Mouse (Mus musculus): ENCODE data around the gene Actrt3.
"Not testable (repeated sequence)": the region's sequence is repeated elsewhere in the genome, so short reads cannot be mapped to it uniquely, and the experiment has no call there.

Actrt3 gene

DNA sequence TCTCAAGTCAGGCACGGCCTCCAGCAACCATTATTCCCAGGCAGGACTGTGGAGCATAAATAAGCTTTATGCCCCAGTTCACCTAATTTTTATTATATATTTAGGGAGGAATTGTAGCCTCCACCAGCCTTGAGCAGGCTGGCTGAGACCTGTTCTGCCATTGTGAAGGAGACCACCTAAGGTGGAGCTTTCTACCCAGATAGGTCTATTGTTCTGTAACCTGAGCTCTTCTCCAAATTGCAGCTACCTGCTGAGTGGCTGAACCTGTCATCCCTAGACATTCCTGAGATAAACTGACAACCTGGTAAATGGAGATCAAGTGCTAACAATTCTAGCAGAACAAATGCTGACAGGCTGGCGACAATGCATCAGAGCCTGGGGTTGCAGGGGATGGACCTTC, 33.4 kb downstream of the Actrt3 start:
- not testable (repeated sequence) for DNase-seq

DNA sequence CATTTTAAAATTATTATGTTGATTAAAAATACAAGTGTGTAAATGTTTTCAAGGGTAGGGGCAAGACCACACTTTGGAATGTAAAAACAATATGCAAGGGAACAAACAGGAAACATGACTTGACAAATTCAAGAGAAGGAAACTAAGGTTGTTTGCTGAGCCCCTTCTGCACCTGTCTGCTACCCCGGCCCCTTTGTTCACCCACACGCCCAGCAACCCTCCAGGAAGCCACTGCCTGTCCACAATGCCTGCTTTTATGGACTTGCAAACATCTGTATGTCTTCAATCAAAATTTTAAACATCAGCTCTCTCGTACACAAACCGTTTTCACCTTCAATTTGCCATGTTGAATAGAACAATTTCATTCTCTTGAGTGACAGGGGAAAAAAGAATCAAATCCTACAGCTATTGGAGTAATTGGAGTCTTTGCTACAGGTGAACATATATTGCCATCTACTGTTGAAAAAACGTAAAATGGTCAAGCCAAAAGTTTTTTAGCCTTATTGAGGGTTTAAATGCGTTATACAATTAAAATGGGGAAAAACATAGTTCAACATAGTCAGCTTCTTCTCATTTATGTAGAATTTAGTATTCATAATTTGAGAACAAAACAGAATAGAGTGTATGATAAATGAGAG, 38.9 kb downstream of the Actrt3 start:
- DNase-seq = peak; percentile 13

DNA sequence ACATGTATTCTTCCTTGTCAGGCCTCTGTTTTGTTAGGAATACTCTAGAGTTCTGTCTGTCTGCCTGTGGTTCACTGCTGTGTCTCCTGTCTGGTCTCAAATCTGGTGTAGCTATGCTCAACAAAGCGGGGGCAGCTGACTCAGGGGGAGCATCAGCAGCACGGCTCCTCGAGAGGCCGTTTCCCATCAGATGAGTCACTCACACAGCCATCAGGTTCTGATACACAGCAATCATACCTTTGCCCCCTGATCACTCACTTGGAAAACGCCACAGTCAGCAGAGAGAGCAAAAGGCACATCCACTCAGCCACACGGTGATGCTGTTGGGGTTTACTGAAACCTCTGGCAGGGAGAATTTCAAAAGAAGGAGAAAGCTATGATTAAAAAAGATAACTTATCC, 46.0 kb downstream of the Actrt3 start:
- no peak for DNase-seq

GRCm38 (mm10) chr3:30550218-30550617, 49.5 kb downstream of the Actrt3 start:
- DNase-seq = no peak

DNA sequence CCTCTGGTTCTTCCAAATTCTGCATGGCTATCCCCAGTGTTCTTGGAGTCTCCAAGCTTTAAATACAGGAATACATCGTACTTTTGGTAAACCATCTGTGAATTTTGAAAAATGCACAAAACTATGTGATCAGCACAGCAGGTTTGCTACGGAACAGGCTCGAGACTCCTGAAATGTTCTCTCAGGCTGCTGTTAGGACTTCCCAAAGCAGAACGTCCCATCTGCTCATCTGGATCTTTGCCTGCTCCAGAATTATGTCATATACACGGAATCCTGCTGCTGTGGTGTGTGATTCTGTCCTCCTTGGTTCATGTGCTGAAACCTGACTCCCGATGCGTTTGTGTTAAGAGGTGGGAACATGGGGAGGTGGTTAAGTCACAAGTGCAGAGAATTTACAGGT, 50.8 kb downstream of the Actrt3 start:
- DNase-seq = no peak

DNA sequence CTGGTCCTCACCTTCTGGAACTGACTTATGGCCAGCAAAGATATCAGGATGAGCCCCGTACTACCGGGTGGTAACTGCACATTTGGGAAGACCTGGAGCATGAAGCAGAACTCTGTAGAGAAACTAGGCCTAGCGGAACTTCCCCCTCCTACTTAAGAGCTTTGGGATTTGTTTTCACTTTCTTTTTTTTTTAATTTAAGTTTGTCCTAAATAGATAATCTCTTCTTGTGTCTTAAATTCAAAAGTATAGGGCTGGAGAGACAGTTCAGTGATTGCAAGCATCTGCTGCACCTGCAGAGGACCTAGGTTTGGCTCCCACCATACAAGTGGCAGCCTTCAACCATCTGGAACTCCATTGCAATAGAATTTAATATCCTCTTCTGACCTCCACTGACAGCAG, 51.8 kb downstream of the Actrt3 start, which contains the start of gene Mecom:
TSS of gene Mecom (minus strand) at position 101 of the 400 bp plus-strand sequence.
- no peak for DNase-seq
